Mouse (Mus musculus): ENCODE measurements at regions not wholly inside any gene's neighbourhood (a gene's known extent, or its start where the extent isn't known, plus 50 kb on each side); places are given as distances from the start of the nearest gene placed in this dataset.
A peak's percentile ranks its signal among the peaks of the same experiment; 100 is the strongest.

- no peak for DNase-seq (ENCODE audit: low spot score in 2 of 2)
Observed at GRCm38 (mm10) chr2:19049877-19050731, 52.0 kb downstream of the 4930426L09Rik start.

- DNase-seq (ENCODE audit: low spot score in 2 of 2): no peak
Observed at GRCm38 (mm10) chr2:19055500-19055899, 57.4 kb downstream of the 4930426L09Rik start.

- no peak for DNase-seq (ENCODE audit: low spot score in 2 of 2)
Observed at GRCm38 (mm10) chr2:19057859-19058258, 59.7 kb downstream of the 4930426L09Rik start.

GRCm38 (mm10) chr2:19058765-19059164, 60.6 kb downstream of the 4930426L09Rik start:
- no peak for DNase-seq (ENCODE audit: low spot score in 2 of 2)

- DNase-seq (ENCODE audit: low spot score in 2 of 2): no peak
Observed at GRCm38 (mm10) chr2:19059246-19059645, 61.1 kb downstream of the 4930426L09Rik start.

- no peak for DNase-seq (ENCODE audit: low spot score in 2 of 2)
Observed at GRCm38 (mm10) chr2:19060218-19060915, 62.2 kb downstream of the 4930426L09Rik start.

- peak in 1 of 2 experiments; percentile 34 for DNase-seq (ENCODE audit: low spot score in 2 of 2)
Observed at GRCm38 (mm10) chr2:19064560-19065362, 66.6 kb downstream of the 4930426L09Rik start.

- no peak for DNase-seq (ENCODE audit: low spot score in 2 of 2)
Observed at GRCm38 (mm10) chr2:19065511-19065910, 67.4 kb downstream of the 4930426L09Rik start.

- DNase-seq (ENCODE audit: low spot score in 2 of 2): no peak
Observed at GRCm38 (mm10) chr2:19068161-19068560, 70.0 kb downstream of the 4930426L09Rik start.

GRCm38 (mm10) chr2:19083816-19084215, 85.7 kb downstream of the 4930426L09Rik start:
- no peak for DNase-seq (ENCODE audit: low spot score in 2 of 2)

GRCm38 (mm10) chr2:19085105-19085504, 87.0 kb downstream of the 4930426L09Rik start:
- DNase-seq (ENCODE audit: low spot score in 2 of 2): no peak

GRCm38 (mm10) chr2:19086167-19086566, 88.0 kb downstream of the 4930426L09Rik start:
- no peak for DNase-seq (ENCODE audit: low spot score in 2 of 2)

- no peak for DNase-seq (ENCODE audit: low spot score in 2 of 2)
Observed at GRCm38 (mm10) chr2:19086621-19087020, 88.5 kb downstream of the 4930426L09Rik start.

- DNase-seq (ENCODE audit: low spot score in 2 of 2): no peak
Observed at GRCm38 (mm10) chr2:19099384-19099783, 99.7 kb upstream of the Armc3 start.

- DNase-seq (ENCODE audit: low spot score in 2 of 2): no peak
Observed at GRCm38 (mm10) chr2:19108753-19109152, 90.3 kb upstream of the Armc3 start.

GRCm38 (mm10) chr2:19119871-19120270, 79.2 kb upstream of the Armc3 start:
- no peak for DNase-seq (ENCODE audit: low spot score in 2 of 2)

- DNase-seq (ENCODE audit: low spot score in 2 of 2): no peak
Observed at GRCm38 (mm10) chr2:19132864-19133263, 66.2 kb upstream of the Armc3 start.

- DNase-seq (ENCODE audit: low spot score in 2 of 2): no peak
Observed at GRCm38 (mm10) chr2:19142586-19142985, 56.5 kb upstream of the Armc3 start.

GRCm38 (mm10) chr2:19145412-19145811, 53.7 kb upstream of the Armc3 start:
- no peak for DNase-seq (ENCODE audit: low spot score in 2 of 2)

GRCm38 (mm10) chr2:19145881-19146280, 53.2 kb upstream of the Armc3 start:
- no peak for DNase-seq (ENCODE audit: low spot score in 2 of 2)

GRCm38 (mm10) chr2:19146289-19146688, 52.8 kb upstream of the Armc3 start:
- no peak for DNase-seq (ENCODE audit: low spot score in 2 of 2)

GRCm38 (mm10) chr2:19148812-19149211, 50.3 kb upstream of the Armc3 start:
- no peak for DNase-seq (ENCODE audit: low spot score in 2 of 2)

All from layer of hippocampus, postnatal 10 days (tissue).